Mouse (Mus musculus) lung, postnatal 0 days (tissue): ENCODE results near the gene Alk.

Source experiments
- CTCF ChIP-seq: IDR thresholded peaks from 2 replicates; pipeline ENCODE4 v1.5.1; 2016; ENCODE audit warnings: antibody characterized with exemption, mild to moderate bottlenecking
- EP300 ChIP-seq: IDR thresholded peaks from 2 replicates; pipeline ENCODE4 v1.6.1; 2016; ENCODE audit warnings: antibody characterized with exemption, mild to moderate bottlenecking, control low read depth

GRCm38 (mm10) chr17:72115271-72115944, 489.0 kb downstream of the Alk start:
- TF ChIP-seq CTCF (no peak), EP300 (no peak)
